Mouse (Mus musculus) ES-E14 (cell line): ENCODE measurements around the gene Gm11992.

Experiments used
- CHD2 ChIP-seq: IDR thresholded peaks from 2 replicates; pipeline ENCODE4 v1.6.1; 2014; ENCODE audit warnings: mild to moderate bottlenecking, low read depth, low read length, inconsistent platforms
- MAFK ChIP-seq: IDR thresholded peaks from 2 replicates; pipeline ENCODE4 v1.6.1; 2014; ENCODE audit warnings: mild to moderate bottlenecking, low read depth, low read length, inconsistent platforms; ENCODE audit not compliant: insufficient read depth
- ZC3H11A ChIP-seq: IDR thresholded peaks from 2 replicates; pipeline ENCODE4 v1.6.1; 2012; ENCODE audit warnings: low read depth, mild to moderate bottlenecking, inconsistent platforms, low read length, borderline replicate concordance

GRCm38 (mm10) chr11:9047044-9047443 is 1.4 kb upstream of the Gm11992 start:
- no peak for TF ChIP-seq ZC3H11A
- TF ChIP-seq MAFK, result no peak
- no peak for TF ChIP-seq CHD2
